Mouse (Mus musculus): ENCODE data around the gene Lrfn3.
A peak's percentile ranks its signal among the peaks of the same experiment; 100 is the strongest.

Lrfn3 gene

GRCm38 (mm10) chr7:30310136-30310535 is 52.4 kb downstream of the Lrfn3 start:
- no peak for DNase-seq

- DNase-seq = no peak
Measured at GRCm38 (mm10) chr7:30309395-30310129, 53.0 kb downstream of the Lrfn3 start.

GRCm38 (mm10) chr7:30308076-30309005 is 54.2 kb downstream of the Lrfn3 start, which contains the start of gene Alkbh6:
Alkbh6 (plus strand) TSS chr7:30308717.
- DNase-seq = peak; percentile 97

- DNase-seq = no peak
Measured at GRCm38 (mm10) chr7:30306083-30306779, 56.3 kb downstream of the Lrfn3 start.
